Mouse (Mus musculus): ENCODE measurements around the gene Sf3a3.

The Sf3a3 gene

DNA sequence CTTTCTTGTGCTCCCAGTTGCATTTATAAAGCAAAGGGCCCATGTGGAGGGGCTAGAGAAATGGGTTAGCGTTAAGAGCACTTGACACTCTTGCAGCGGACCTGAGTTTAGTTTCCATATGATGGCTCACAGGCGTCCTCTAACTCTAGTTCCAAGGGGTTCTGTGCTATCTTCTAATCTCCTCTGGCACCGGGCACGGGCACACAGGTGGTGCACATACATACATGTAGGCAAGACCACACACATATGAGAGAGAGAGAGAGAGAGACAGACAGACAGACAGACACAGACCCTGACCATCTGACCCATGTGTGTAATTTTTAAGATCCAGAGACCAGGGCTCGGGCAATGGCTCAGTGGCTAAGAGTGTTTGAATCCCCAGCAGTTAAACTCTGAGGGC is 59.4 kb downstream of the Sf3a3 start:
- no peak for DNase-seq (ENCODE audit: inconsistent age in 2 of 2, low spot score in 1 of 2)

DNA sequence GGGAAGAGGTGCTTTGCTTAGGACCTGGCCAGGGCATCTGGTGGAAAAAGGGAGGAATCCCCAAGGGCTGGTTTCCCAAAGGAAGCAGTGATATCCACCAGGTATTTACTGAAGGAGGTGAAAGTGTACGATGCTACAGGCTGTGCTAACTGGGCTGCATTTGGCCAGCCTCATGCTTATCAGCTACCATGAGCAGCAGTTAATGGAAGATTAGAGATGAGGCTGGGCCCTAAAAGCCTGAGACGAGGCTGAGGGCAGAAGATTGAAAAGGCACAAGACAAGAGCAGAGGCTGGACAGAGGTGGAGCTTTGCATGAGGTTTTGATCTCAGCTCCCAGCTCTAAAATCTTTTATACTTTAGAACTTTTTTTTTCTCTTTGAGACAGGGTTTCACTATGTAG is 59.9 kb downstream of the Sf3a3 start:
- no peak for DNase-seq (ENCODE audit: inconsistent age in 2 of 2, low spot score in 1 of 2)

DNA sequence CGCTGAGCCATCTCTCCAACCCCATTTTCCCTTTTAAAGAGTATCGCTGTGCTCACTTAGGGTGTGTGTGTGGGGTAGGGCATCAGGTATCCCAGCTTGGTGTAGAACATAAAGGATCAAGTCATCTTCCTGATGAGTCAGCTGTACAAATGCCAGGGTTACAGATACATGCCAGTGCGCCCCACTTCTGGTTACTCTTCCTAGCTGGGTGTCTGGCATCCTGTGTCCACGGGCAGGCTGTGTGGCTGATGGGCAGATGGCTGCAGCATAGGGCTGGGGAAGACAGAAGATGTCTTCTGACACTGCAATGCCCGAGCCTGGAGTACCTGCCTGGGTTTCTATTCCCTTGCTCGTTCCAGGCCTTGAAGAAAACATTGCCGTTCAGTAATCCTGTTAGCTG is 66.8 kb downstream of the Sf3a3 start:
- DNase-seq (ENCODE audit: inconsistent age in 2 of 2, low spot score in 1 of 2) = no peak
